Mouse (Mus musculus) layer of hippocampus, adult 11-12 months (tissue): ENCODE measurements around the gene Rasl11a.
A peak's percentile ranks its signal among the peaks of the same experiment; 100 is the strongest.

Experiments used
- DNase-seq: peaks from one replicate; pipeline ENCODE4 v3.0.0; 2022; ENCODE audit warnings: low spot score

The Rasl11a gene

GRCm38 (mm10) chr5:146844945-146845365 lies at the start of gene Rasl11a:
Rasl11a (plus strand) TSS chr5:146845071.
- peak; percentile 72 for DNase-seq

GRCm38 (mm10) chr5:146795728-146796127 lies 49.1 kb upstream of the Rasl11a start:
- peak; percentile 58 for DNase-seq

GRCm38 (mm10) chr5:146798031-146798430 lies 46.8 kb upstream of the Rasl11a start:
- no peak for DNase-seq

- no peak for DNase-seq
These were observed 38.9 kb upstream of the Rasl11a start for GRCm38 (mm10) chr5:146806004-146806430.

- no peak for DNase-seq
These were observed 34.9 kb upstream of the Rasl11a start for GRCm38 (mm10) chr5:146809951-146810350.

GRCm38 (mm10) chr5:146812866-146813265 lies 32.0 kb upstream of the Rasl11a start:
- no peak for DNase-seq

- no peak for DNase-seq
These were observed 31.4 kb upstream of the Rasl11a start for GRCm38 (mm10) chr5:146813421-146813820.

GRCm38 (mm10) chr5:146815394-146815793 lies 29.5 kb upstream of the Rasl11a start:
- no peak for DNase-seq

- DNase-seq = no peak
These were observed 27.3 kb upstream of the Rasl11a start for GRCm38 (mm10) chr5:146817583-146817982.

GRCm38 (mm10) chr5:146818906-146819623 lies 25.8 kb upstream of the Rasl11a start:
- no peak for DNase-seq

GRCm38 (mm10) chr5:146823005-146823404 lies 21.9 kb upstream of the Rasl11a start:
- no peak for DNase-seq

- no peak for DNase-seq
These were observed 15.3 kb upstream of the Rasl11a start for GRCm38 (mm10) chr5:146829528-146829927.

GRCm38 (mm10) chr5:146832435-146832768 lies 12.5 kb upstream of the Rasl11a start:
- DNase-seq = no peak

GRCm38 (mm10) chr5:146832769-146833448 lies 12.0 kb upstream of the Rasl11a start, which contains the start of gene Rpl21:
Rpl21 (plus strand) TSS chr5:146832890.
- peak; percentile 96 for DNase-seq

GRCm38 (mm10) chr5:146833673-146834201 lies 11.1 kb upstream of the Rasl11a start:
- no peak for DNase-seq

GRCm38 (mm10) chr5:146834959-146835358 lies 9.9 kb upstream of the Rasl11a start:
- no peak for DNase-seq

- DNase-seq = no peak
These were observed 6.7 kb upstream of the Rasl11a start for GRCm38 (mm10) chr5:146837967-146838720.

GRCm38 (mm10) chr5:146838836-146839648 lies 5.8 kb upstream of the Rasl11a start:
- no peak for DNase-seq

GRCm38 (mm10) chr5:146839760-146840159 lies 5.1 kb upstream of the Rasl11a start:
- DNase-seq = no peak

- no peak for DNase-seq
These were observed 4.4 kb upstream of the Rasl11a start for GRCm38 (mm10) chr5:146840422-146840821.

GRCm38 (mm10) chr5:146841301-146841700 lies 3.6 kb upstream of the Rasl11a start:
- DNase-seq = peak; percentile 55

- no peak for DNase-seq
These were observed 2.9 kb upstream of the Rasl11a start for GRCm38 (mm10) chr5:146841996-146842395.
